Mouse (Mus musculus) hindbrain, embryonic 13.5 days (tissue): Measurements from ENCODE around the gene Rnase4. TPM values are rescaled to one million over a fixed set of nuclear protein-coding genes. Genes with fewer than 3 reads are reported as not detected.

Source experiments
- ATAC-seq: fragments of 200-750 bp; cut with Nextera tagmentation; 2 replicates; pipeline ENCODE4 v1.8.0; 2017; ENCODE audit warnings: moderate TSS enrichment; ENCODE audit not compliant: low FRiP score
- H3K27ac ChIP-seq: fragments of 300-500 bp; sonication (generic); 2 replicates; pipeline ENCODE4 v1.5.1; 2015; ENCODE audit warnings: inconsistent platforms, mild to moderate bottlenecking, moderate library complexity
- H3K27me3 ChIP-seq: fragments of 300-500 bp; sonication (generic); 2 replicates; pipeline ENCODE4 v1.6.1; 2015; ENCODE audit warnings: mild to moderate bottlenecking, inconsistent platforms
- H3K36me3 ChIP-seq: fragments of 300-500 bp; sonication (generic); 2 replicates; pipeline ENCODE4 v1.6.1; 2015; ENCODE audit warnings: mild to moderate bottlenecking, inconsistent platforms
- H3K4me1 ChIP-seq: fragments of 300-500 bp; sonication (generic); replicated peaks from 2 replicates; pipeline ENCODE4 v1.6.1; 2015; ENCODE audit warnings: inconsistent platforms
- H3K4me2 ChIP-seq: fragments of 300-500 bp; sonication (generic); 2 replicates; pipeline ENCODE4 v1.6.1; 2015; ENCODE audit warnings: inconsistent platforms, mild to moderate bottlenecking, moderate library complexity
- H3K4me3 ChIP-seq: fragments of 300-500 bp; sonication (generic); 2 replicates; pipeline ENCODE4 v1.5.1; 2015; ENCODE audit warnings: mild to moderate bottlenecking, inconsistent platforms
- H3K9ac ChIP-seq: fragments of 300-500 bp; sonication (generic); 2 replicates; pipeline ENCODE4 v1.6.1; 2015; ENCODE audit warnings: mild to moderate bottlenecking, inconsistent platforms
- H3K9me3 ChIP-seq: fragments of 300-500 bp; sonication (generic); 2 replicates; pipeline ENCODE4 v1.6.1; 2016; ENCODE audit warnings: inconsistent platforms
- WGBS: fragments of 180-500 bp; shearing (Covaris S2); methylation state at CpG from one replicate; pipeline ENCODE4 v1.1.7; 2015; 5-methylcytosine and 5-hydroxymethylcytosine counted together
- polyA plus RNA-seq: library from polyadenylated mRNA; unstranded; fragments of >200 nt; fragmentation: Nextera tagmentation; extraction: Ambion mirVana; gene quantifications from 2 replicates; pipeline ENCODE4 v1.2.1, GENCODE M21; 2015

Gene Rnase4
- polyA plus RNA-seq, 1 experiment from 2014 or later: 17.5 TPM

- Histone ChIP-seq H3K27ac (no peak overlapping the region), H3K36me3 (no peaks in the 10 kb centered on the region), H3K4me3 (no peak overlapping the region), H3K4me2 (no peak overlapping the region), H3K4me1 (no peaks in the 10 kb centered on the region; the same call in 1 of the 2 replicates), H3K27me3 (no peaks in the 10 kb centered on the region), H3K9ac (no peak overlapping the region), H3K9me3 (no peaks in the 10 kb centered on the region)
- no peak for ATAC-seq
- 92% methylated on average over 4 of the region's 4 CpGs for WGBS
Measured at GRCm38 (mm10) chr14:51142119-51142518, 51.2 kb downstream of the Rnase4 start.

DNA sequence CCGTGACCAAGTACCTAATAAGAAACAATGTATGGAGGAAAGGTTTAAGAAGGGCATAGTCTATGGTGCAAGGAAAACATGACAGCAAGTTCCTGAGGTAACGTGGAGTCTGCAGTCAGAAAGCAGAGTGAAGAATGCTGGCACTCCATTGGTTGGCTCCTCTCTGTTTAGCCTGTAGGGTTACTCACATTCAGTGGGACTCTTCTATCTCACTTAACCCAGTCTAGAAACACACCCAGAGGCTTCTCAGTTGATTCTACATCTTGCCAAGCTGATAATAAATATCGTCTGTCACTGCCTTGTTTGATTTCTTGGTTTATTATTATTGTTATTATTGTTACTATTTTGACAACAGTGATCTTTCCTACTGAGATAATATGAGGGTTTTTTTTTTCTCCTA is 51.7 kb downstream of the Rnase4 start:
- Histone ChIP-seq H3K4me1 (no peaks in the 10 kb centered on the region; the same call in 1 of the 2 replicates), H3K27me3 (no peaks in the 10 kb centered on the region), H3K4me3 (no peak overlapping the region), H3K36me3 (no peaks in the 10 kb centered on the region), H3K9ac (no peak overlapping the region), H3K9me3 (no peaks in the 10 kb centered on the region), H3K4me2 (no peak overlapping the region), H3K27ac (no peak overlapping the region)
- no peak for ATAC-seq
- WGBS: 84% methylated on average over 3 of the region's 3 CpGs

DNA sequence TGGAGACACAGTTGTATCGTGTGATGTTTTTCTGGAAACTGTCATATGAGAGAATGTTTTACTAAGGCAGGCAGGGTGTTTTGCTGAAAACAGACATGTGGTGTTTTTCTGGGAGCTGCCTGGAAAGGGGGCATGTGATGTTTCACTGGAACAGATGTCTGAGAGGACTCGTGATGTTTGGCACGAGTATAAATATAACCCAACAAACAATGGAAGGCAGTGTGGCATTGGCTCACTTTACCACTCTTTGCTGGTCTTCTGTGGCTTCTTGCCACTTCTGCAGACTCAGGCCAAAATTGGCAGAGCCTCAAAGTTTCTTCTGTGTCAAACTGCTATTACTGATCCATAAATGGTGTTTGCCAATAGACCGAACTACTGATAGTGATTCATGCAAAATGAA is 52.4 kb downstream of the Rnase4 start:
- Histone ChIP-seq H3K9me3 (no peaks in the 10 kb centered on the region), H3K27me3 (no peaks in the 10 kb centered on the region), H3K27ac (no peak overlapping the region), H3K36me3 (no peaks in the 10 kb centered on the region), H3K4me2 (no peak overlapping the region), H3K4me1 (no peaks in the 10 kb centered on the region; the same call in 1 of the 2 replicates), H3K9ac (no peak overlapping the region), H3K4me3 (no peak overlapping the region)
- ATAC-seq: no peak
- 87% methylated on average over 4 of the region's 4 CpGs for WGBS

GRCm38 (mm10) chr14:51143937-51144336 is 53.1 kb downstream of the Rnase4 start:
- H3K4me3 ChIP-seq: no peak overlapping the region
- 87% methylated on average over 2 of the region's 2 CpGs for WGBS
- no peaks in the 10 kb centered on the region for H3K9me3 ChIP-seq
- no peak overlapping the region for H3K27ac ChIP-seq
- H3K36me3 ChIP-seq: no peaks in the 10 kb centered on the region
- no peaks in the 10 kb centered on the region for H3K27me3 ChIP-seq
- no peak overlapping the region for H3K4me2 ChIP-seq
- H3K9ac ChIP-seq: no peak overlapping the region
- no peak for ATAC-seq
- H3K4me1 ChIP-seq: no peaks in the 10 kb centered on the region; the same call in 1 of the 2 replicates

GRCm38 (mm10) chr14:51144451-51144850 is 53.6 kb downstream of the Rnase4 start:
- WGBS: 96% methylated on average over 4 of the region's 4 CpGs
- no peak overlapping the region for H3K27ac ChIP-seq
- no peaks in the 10 kb centered on the region for H3K9me3 ChIP-seq
- H3K4me2 ChIP-seq: no peak overlapping the region
- no peak for ATAC-seq
- H3K9ac ChIP-seq: no peak overlapping the region
- no peaks in the 10 kb centered on the region; the same call in 1 of the 2 replicates for H3K4me1 ChIP-seq
- H3K27me3 ChIP-seq: no peaks in the 10 kb centered on the region
- no peaks in the 10 kb centered on the region for H3K36me3 ChIP-seq
- H3K4me3 ChIP-seq: no peak overlapping the region

GRCm38 (mm10) chr14:51145521-51145920 is 54.6 kb downstream of the Rnase4 start:
- no peak overlapping the region for H3K4me3 ChIP-seq
- no peak overlapping the region for H3K27ac ChIP-seq
- no peaks in the 10 kb centered on the region for H3K27me3 ChIP-seq
- no peaks in the 10 kb centered on the region; the same call in 1 of the 2 replicates for H3K4me1 ChIP-seq
- no peak overlapping the region for H3K9ac ChIP-seq
- H3K36me3 ChIP-seq: no peaks in the 10 kb centered on the region
- no peaks in the 10 kb centered on the region for H3K9me3 ChIP-seq
- whole genome bisulfite sequencing: 90% methylated on average over 6 of the region's 6 CpGs
- ATAC-seq: no peak
- no peak overlapping the region for H3K4me2 ChIP-seq

DNA sequence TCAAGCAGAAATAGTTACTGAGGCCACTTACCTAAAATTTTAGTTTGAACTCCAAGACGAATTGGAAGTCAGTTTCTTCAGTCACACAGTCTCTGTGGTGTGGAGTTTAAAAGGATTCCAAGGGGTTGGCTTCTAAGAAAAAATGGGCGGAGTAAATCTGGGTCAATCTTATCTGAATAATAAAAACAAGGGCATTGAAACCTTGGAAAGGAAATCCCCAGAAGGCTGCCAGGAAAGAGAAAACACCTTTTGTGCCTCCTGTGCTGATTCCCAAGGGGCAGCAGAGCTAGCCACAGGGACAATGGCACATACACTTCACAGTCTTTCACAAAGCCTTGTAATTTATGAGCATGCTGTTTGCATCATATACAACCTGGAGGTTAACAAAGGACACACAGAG is 55.8 kb downstream of the Rnase4 start, which contains the start of gene Rnase1:
TSS of gene Rnase1 (minus strand) at position 101 of the 400 bp plus-strand sequence.
- ATAC-seq: no peak
- H3K36me3 ChIP-seq: no peaks in the 10 kb centered on the region
- 41% methylated on average over 2 of the region's 2 CpGs for WGBS
- no peaks in the 10 kb centered on the region for H3K27me3 ChIP-seq
- no peaks in the 10 kb centered on the region; the same call in 1 of the 2 replicates for H3K4me1 ChIP-seq
- no peaks in the 10 kb centered on the region for H3K9me3 ChIP-seq
- H3K4me3 ChIP-seq: no peak within 1 kb of the TSS
- H3K4me2 ChIP-seq: no peak within 1 kb of the TSS
- H3K27ac ChIP-seq: no peak within 1 kb of the TSS
- no peak within 1 kb of the TSS for H3K9ac ChIP-seq

GRCm38 (mm10) chr14:51148006-51148405 is 57.1 kb downstream of the Rnase4 start:
- ATAC-seq: no peak
- Histone ChIP-seq H3K4me1 (no peaks in the 10 kb centered on the region; the same call in 1 of the 2 replicates), H3K36me3 (no peaks in the 10 kb centered on the region), H3K27ac (no peak overlapping the region), H3K9ac (no peak overlapping the region), H3K4me3 (no peak overlapping the region), H3K9me3 (no peaks in the 10 kb centered on the region), H3K4me2 (no peak overlapping the region), H3K27me3 (no peaks in the 10 kb centered on the region)
- 64% methylated on average over 3 of the region's 3 CpGs for WGBS

GRCm38 (mm10) chr14:51149164-51149563 is 58.3 kb downstream of the Rnase4 start:
- Histone ChIP-seq H3K4me2 (no peak overlapping the region), H3K4me1 (no peaks in the 10 kb centered on the region; the same call in 1 of the 2 replicates), H3K36me3 (no peaks in the 10 kb centered on the region), H3K27me3 (no peaks in the 10 kb centered on the region), H3K27ac (no peak overlapping the region), H3K9ac (no peak overlapping the region), H3K4me3 (no peak overlapping the region), H3K9me3 (no peaks in the 10 kb centered on the region)
- WGBS: 79% methylated on average over 5 of the region's 5 CpGs
- no peak for ATAC-seq

- H3K9me3 ChIP-seq: no peaks in the 10 kb centered on the region
- WGBS: 85% methylated on average over 3 of the region's 3 CpGs
- H3K36me3 ChIP-seq: no peaks in the 10 kb centered on the region
- no peak overlapping the region for H3K4me2 ChIP-seq
- no peak overlapping the region for H3K27ac ChIP-seq
- no peaks in the 10 kb centered on the region; the same call in 1 of the 2 replicates for H3K4me1 ChIP-seq
- no peak overlapping the region for H3K4me3 ChIP-seq
- H3K9ac ChIP-seq: no peak overlapping the region
- H3K27me3 ChIP-seq: no peaks in the 10 kb centered on the region
- no peak for ATAC-seq
Measured at GRCm38 (mm10) chr14:51150206-51150831, 59.4 kb downstream of the Rnase4 start.

GRCm38 (mm10) chr14:51152249-51152870 is 61.5 kb downstream of the Rnase4 start:
- Histone ChIP-seq H3K4me2 (no peak overlapping the region), H3K9me3 (no peaks in the 10 kb centered on the region), H3K36me3 (no peaks in the 10 kb centered on the region), H3K27me3 (no peaks in the 10 kb centered on the region), H3K9ac (no peak overlapping the region), H3K27ac (no peak overlapping the region), H3K4me3 (no peak overlapping the region), H3K4me1 (no peaks in the 10 kb centered on the region)
- 89% methylated on average over 5 of the region's 5 CpGs for WGBS
- ATAC-seq: no peak
